Mouse (Mus musculus) testis, adult 2 months (tissue): Measurements from ENCODE around the gene Anks3.

ENCODE experiments used
- CTCF ChIP-seq: fragments of 200-500 bp; IDR thresholded peaks from 2 replicates; pipeline ENCODE4 v1.5.1; 2012; ENCODE audit warnings: low read depth, mild to moderate bottlenecking, inconsistent platforms, low read length, moderate library complexity; ENCODE audit not compliant: control insufficient read depth, insufficient read depth, insufficient replicate concordance
- POLR2A ChIP-seq: fragments of 200-500 bp; IDR thresholded peaks from 2 replicates; pipeline ENCODE4 v1.6.1; 2012; ENCODE audit warnings: low read depth, mild to moderate bottlenecking, inconsistent platforms, low read length, moderate library complexity; ENCODE audit not compliant: control insufficient read depth

DNA sequence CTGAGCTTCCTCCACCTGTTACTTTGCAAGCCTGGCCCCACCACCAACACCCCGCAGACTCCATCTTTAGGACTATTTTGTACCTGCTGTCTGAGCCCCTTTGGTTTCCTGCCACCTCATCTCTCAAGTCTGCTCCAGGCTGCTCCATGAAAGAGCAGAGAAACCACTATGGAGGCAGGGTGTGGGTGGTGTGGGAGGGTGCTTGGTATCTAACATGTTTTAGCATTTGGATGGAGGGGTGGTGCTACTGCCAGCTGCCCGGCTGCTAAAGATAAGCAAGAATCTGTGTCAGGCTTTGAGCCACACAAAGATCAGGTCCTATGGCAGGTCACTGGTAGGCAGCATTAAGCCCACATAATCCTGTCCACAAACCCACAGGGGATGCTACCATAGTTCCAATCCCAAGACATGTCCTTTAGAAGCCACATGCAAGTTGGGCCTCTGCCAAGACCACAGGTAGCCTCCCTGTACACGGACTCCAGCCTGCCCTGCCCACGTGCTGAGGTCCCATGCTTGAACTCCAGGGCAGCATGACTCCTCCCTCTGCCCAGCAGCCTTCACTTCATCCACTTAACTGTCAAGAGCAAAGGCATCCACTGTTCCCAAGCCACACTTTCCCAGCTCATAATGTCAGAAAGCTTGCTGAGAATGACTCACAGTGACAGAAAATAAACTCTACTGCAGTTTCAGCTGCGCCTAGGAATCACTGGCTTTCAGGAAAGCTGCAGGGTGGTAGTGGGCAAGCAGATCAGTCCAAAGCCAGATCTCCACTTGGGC, 14.5 kb upstream of the Anks3 start:
- no peak for TF ChIP-seq CTCF
- no peak for TF ChIP-seq POLR2A
